Comparison of ENCODE assay signal across 8 mouse cellular contexts in the genomic region with DNA sequence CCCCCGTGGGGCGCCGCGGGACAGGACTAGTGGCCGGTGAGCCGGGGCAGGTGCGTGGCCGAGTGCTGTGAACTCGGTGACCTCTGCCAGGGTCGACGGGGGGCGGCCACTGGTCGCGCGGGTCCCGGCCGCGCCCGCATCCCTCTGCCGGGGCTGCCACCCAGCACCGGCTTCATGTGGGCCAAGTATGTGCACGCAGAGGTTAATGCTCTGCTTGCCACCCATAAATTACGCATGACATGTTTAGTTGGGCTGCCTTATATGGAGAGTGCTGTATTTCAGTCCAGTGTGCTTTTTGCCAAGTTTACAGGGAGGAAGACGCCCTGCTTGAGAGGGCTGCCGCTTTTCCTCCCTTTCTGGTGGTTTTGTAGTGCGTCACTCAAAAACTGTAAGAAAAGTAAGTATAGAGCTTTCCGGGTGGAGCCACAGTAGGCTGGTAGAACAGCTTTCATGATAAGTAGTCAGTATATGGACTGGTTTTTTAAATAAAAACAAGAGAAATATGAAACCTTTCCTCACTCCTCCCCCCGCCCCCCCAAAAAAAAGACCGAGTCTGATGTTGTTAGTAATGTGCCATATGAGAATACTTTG. TPM values are rescaled to one million over a fixed set of nuclear protein-coding genes. Genes with fewer than 3 reads are reported as not detected.
DNase-seq lines count a peak whose midpoint lies in the region; ATAC-seq and TF ChIP-seq lines count a peak whose summit lies in the region.

No protein-coding gene starts in this region.

- peak overlapping the region; percentile 92 for H3K9ac ChIP-seq in intestine, embryonic 15.5 days
- peak overlapping the region; percentile 99 for H3K9ac ChIP-seq in liver, embryonic 12.5 days

- no peaks in the 10 kb centered on the region for H3K27me3 ChIP-seq in C2C12 (ENCODE audit: control insufficient read depth, insufficient read depth, insufficient read length)
- H3K27me3 ChIP-seq in intestine, embryonic 15.5 days (replicated peaks), result no peaks in the 10 kb centered on the region
- H3K27me3 ChIP-seq in liver, embryonic 12.5 days (replicated peaks), result no peaks in the 10 kb centered on the region

- DNase-seq in NIH3T3 (ENCODE audit: low read depth), result peak; percentile 94
- DNase-seq in embryo, embryonic 10.5 days (ENCODE audit: low spot score), result peak; percentile 73
- DNase-seq in gastrocnemius, postnatal 25 days, result peak; percentile 77
- DNase-seq in thymus, postnatal 25 days, result peak; percentile 66

- no peaks in the 10 kb centered on the region for H3K9me3 ChIP-seq in intestine, embryonic 15.5 days
- H3K9me3 ChIP-seq in liver, embryonic 12.5 days (replicated peaks), result no peaks in the 10 kb centered on the region

- TF ChIP-seq CTCF in C2C12 (IDR thresholded peaks at IDR 0.05; ENCODE audit: control insufficient read depth, insufficient read depth, insufficient read length), result no peak

- peaks cover 11% of the 10 kb centered on the region for H3K4me1 ChIP-seq in intestine, embryonic 15.5 days (replicated peaks)
- H3K4me1 ChIP-seq in liver, embryonic 12.5 days, result peaks cover 69% of the 10 kb centered on the region

- H3K27ac ChIP-seq in intestine, embryonic 15.5 days, result peak overlapping the region; percentile 99
- H3K27ac ChIP-seq in liver, embryonic 12.5 days, result peak overlapping the region; percentile 95

- peaks cover 68% of the 10 kb centered on the region for H3K79me2 ChIP-seq in C2C12 (ENCODE audit: control insufficient read depth, insufficient read depth)

- peak overlapping the region; percentile 62 for H3K4me2 ChIP-seq in intestine, embryonic 15.5 days (replicated peaks)
- H3K4me2 ChIP-seq in liver, embryonic 12.5 days, result peak overlapping the region; percentile 89

- peak; percentile 81 for ATAC-seq in intestine, embryonic 15.5 days
- ATAC-seq in liver, embryonic 12.5 days, result peak; percentile 42
- peak; percentile 85 for ATAC-seq in monocyte, adult 5-6 weeks (replicated peaks; ENCODE audit: insufficient number of reproducible peaks, low FRiP score, low TSS enrichment, poor library complexity, severe bottlenecking)

- peak overlapping the region; percentile 83 for H3ac ChIP-seq in C2C12 (ENCODE audit: control insufficient read depth, insufficient read length, low read depth)

- H3K36me3 ChIP-seq in C2C12 (ENCODE audit: control insufficient read depth, insufficient read depth), result peaks cover 12% of the 10 kb centered on the region
- H3K36me3 ChIP-seq in intestine, embryonic 15.5 days, result no peaks in the 10 kb centered on the region
- H3K36me3 ChIP-seq in liver, embryonic 12.5 days, result no peaks in the 10 kb centered on the region

- under 1% methylated on average over 29 of the region's 29 CpGs for WGBS in intestine, embryonic 15.5 days
- under 1% methylated on average over 17 of the region's 29 CpGs for WGBS in liver, embryonic 12.5 days (ENCODE audit: insufficient replicate concordance)

- peaks cover 53% of the 10 kb centered on the region for H3K79me3 ChIP-seq in C2C12 (ENCODE audit: low read depth)

- H3K4me3 ChIP-seq in C2C12 (ENCODE audit: insufficient read depth, poor library complexity, severe bottlenecking), result peak overlapping the region; percentile 64
- H3K4me3 ChIP-seq in intestine, embryonic 15.5 days (replicated peaks), result peak overlapping the region; percentile 94
- H3K4me3 ChIP-seq in liver, embryonic 12.5 days, result peak overlapping the region; percentile 85

TF ChIP-seq in C2C12, 6 proteins besides CTCF, POLR2A, EP300 and RAD21:
- TF ChIP-seq CEBPB (IDR thresholded peaks at IDR 0.05; ENCODE audit: low read depth) (no peak), MYOD1 (IDR thresholded peaks at IDR 0.05; ENCODE audit: control insufficient read depth, insufficient read length, low read depth) (no peak), MYOG (IDR thresholded peaks at IDR 0.05; ENCODE audit: control insufficient read depth, extremely low read depth, insufficient read length) (no peak), USF1 (IDR thresholded peaks at IDR 0.05; ENCODE audit: low read depth) (no peak), MAX (IDR thresholded peaks at IDR 0.05) (peak; percentile 54)
TF ChIP-seq in C2C12: peak in this region for 1.

RNA-seq across cellular contexts. Expression of a gene that starts 29.0 kb away (rescaled TPM):
- 37.7 TPM for polyA plus RNA-seq in C2C12 (2012; fragmentation: generic; extraction: Trizol)
- total RNA-seq in gastrocnemius, postnatal 25 days (2021), result 100 to 1,000 TPM; 339 to 401 TPM
- polyA plus RNA-seq in intestine, embryonic 15.5 days (2015; fragmentation: Nextera tagmentation; extraction: Ambion mirVana), result 107 and 119 TPM in 2 replicates
- 169 and 171 TPM in 2 replicates for polyA plus RNA-seq in liver, embryonic 12.5 days (2016; fragmentation: Nextera tagmentation; extraction: Ambion mirVana)
- total RNA-seq in monocyte, adult 5-6 weeks (2017), result 804 to 1,126 TPM (median 952 TPM) in 3 replicates

Comparison
In these comparisons a context has a peak if more than half of its experiments do, and no peak if none do; other contexts are left out.
1. Peak in every context shown above with its lines: DNase-seq, ATAC-seq, H3K4me3 ChIP-seq and H3K27ac ChIP-seq.